Mouse (Mus musculus): ENCODE measurements around the gene Chmp6. TPM values are rescaled to one million over a fixed set of nuclear protein-coding genes. Genes with fewer than 3 reads are reported as not detected.

Gene Chmp6
- polyA plus RNA-seq, 1 experiment, result 50.2 TPM

GRCm38 (mm10) chr11:119958856-119959255 is 45.6 kb downstream of the Chmp6 start:
- Histone ChIP-seq H3K4me3 (replicated peaks; ENCODE audit: extremely low read depth, low read depth, low read length) (no peak overlapping the region), H3K4me1 (ENCODE audit: control insufficient read depth, insufficient read depth, low read length) (peaks cover 42% of the 10 kb centered on the region)
- no peak for TF ChIP-seq CTCF (IDR thresholded peaks at IDR 0.05; ENCODE audit: insufficient read depth, low read length)
- no peak for TF ChIP-seq POLR2A (IDR thresholded peaks at IDR 0.05; ENCODE audit: borderline replicate concordance, extremely low read depth, low read depth, low read length)
- WGBS, result 51% methylated on average over 7 of the region's 7 CpGs
- no peak for DNase-seq

GRCm38 (mm10) chr11:119959714-119960113 is 46.5 kb downstream of the Chmp6 start:
- no peak overlapping the region for H3K4me3 ChIP-seq (replicated peaks; ENCODE audit: extremely low read depth, low read depth, low read length)
- DNase-seq, result no peak
- TF ChIP-seq POLR2A (IDR thresholded peaks at IDR 0.05; ENCODE audit: borderline replicate concordance, extremely low read depth, low read depth, low read length) (no peak), CTCF (IDR thresholded peaks at IDR 0.05; ENCODE audit: insufficient read depth, low read length) (no peak)
- 61% methylated on average over 4 of the region's 4 CpGs for WGBS
- H3K4me1 ChIP-seq (ENCODE audit: control insufficient read depth, insufficient read depth, low read length), result peaks cover 36% of the 10 kb centered on the region

GRCm38 (mm10) chr11:119960671-119961070 is 47.4 kb downstream of the Chmp6 start:
- 73% methylated on average over 6 of the region's 6 CpGs for WGBS
- DNase-seq, result no peak
- Histone ChIP-seq H3K4me3 (replicated peaks; ENCODE audit: extremely low read depth, low read depth, low read length) (no peak overlapping the region), H3K4me1 (ENCODE audit: control insufficient read depth, insufficient read depth, low read length) (peaks cover 27% of the 10 kb centered on the region)
- TF ChIP-seq POLR2A (IDR thresholded peaks at IDR 0.05; ENCODE audit: borderline replicate concordance, extremely low read depth, low read depth, low read length) (no peak), CTCF (IDR thresholded peaks at IDR 0.05; ENCODE audit: insufficient read depth, low read length) (no peak)

GRCm38 (mm10) chr11:119961511-119961910 is 48.3 kb downstream of the Chmp6 start:
- Histone ChIP-seq H3K4me3 (replicated peaks; ENCODE audit: extremely low read depth, low read depth, low read length) (no peak overlapping the region), H3K4me1 (ENCODE audit: control insufficient read depth, insufficient read depth, low read length) (peaks cover 21% of the 10 kb centered on the region)
- no peak for DNase-seq
- 77% methylated on average over 3 of the region's 3 CpGs for WGBS
- TF ChIP-seq CTCF (IDR thresholded peaks at IDR 0.05; ENCODE audit: insufficient read depth, low read length) (no peak), POLR2A (IDR thresholded peaks at IDR 0.05; ENCODE audit: borderline replicate concordance, extremely low read depth, low read depth, low read length) (no peak)

GRCm38 (mm10) chr11:119965053-119965452 is 51.8 kb downstream of the Chmp6 start:
- Histone ChIP-seq H3K4me3 (replicated peaks; ENCODE audit: extremely low read depth, low read depth, low read length) (no peak overlapping the region), H3K4me1 (ENCODE audit: control insufficient read depth, insufficient read depth, low read length) (no peaks in the 10 kb centered on the region)
- no peak for DNase-seq
- TF ChIP-seq POLR2A (IDR thresholded peaks at IDR 0.05; ENCODE audit: borderline replicate concordance, extremely low read depth, low read depth, low read length) (no peak), CTCF (IDR thresholded peaks at IDR 0.05; ENCODE audit: insufficient read depth, low read length) (no peak)
- 67% methylated on average over 9 of the region's 9 CpGs for WGBS

GRCm38 (mm10) chr11:119966294-119966693 is 53.1 kb downstream of the Chmp6 start:
- no peaks in the 10 kb centered on the region for H3K4me1 ChIP-seq (ENCODE audit: control insufficient read depth, insufficient read depth, low read length)
- H3K4me3 ChIP-seq (replicated peaks; ENCODE audit: extremely low read depth, low read depth, low read length), result no peak overlapping the region
- DNase-seq, result no peak
- TF ChIP-seq CTCF (IDR thresholded peaks at IDR 0.05; ENCODE audit: insufficient read depth, low read length), result no peak
- no peak for TF ChIP-seq POLR2A (IDR thresholded peaks at IDR 0.05; ENCODE audit: borderline replicate concordance, extremely low read depth, low read depth, low read length)
- 89% methylated on average over 6 of the region's 6 CpGs for WGBS

- WGBS, result 93% methylated on average over 8 of the region's 8 CpGs
- Histone ChIP-seq H3K4me3 (replicated peaks; ENCODE audit: extremely low read depth, low read depth, low read length) (no peak overlapping the region), H3K4me1 (ENCODE audit: control insufficient read depth, insufficient read depth, low read length) (no peaks in the 10 kb centered on the region)
- TF ChIP-seq POLR2A (IDR thresholded peaks at IDR 0.05; ENCODE audit: borderline replicate concordance, extremely low read depth, low read depth, low read length), result no peak
- TF ChIP-seq CTCF (IDR thresholded peaks at IDR 0.05; ENCODE audit: insufficient read depth, low read length), result no peak
- no peak for DNase-seq
These were observed 54.2 kb downstream of the Chmp6 start for GRCm38 (mm10) chr11:119967401-119967800.

GRCm38 (mm10) chr11:119967892-119968291 is 54.7 kb downstream of the Chmp6 start:
- H3K4me3 ChIP-seq (replicated peaks; ENCODE audit: extremely low read depth, low read depth, low read length), result no peak overlapping the region
- TF ChIP-seq POLR2A (IDR thresholded peaks at IDR 0.05; ENCODE audit: borderline replicate concordance, extremely low read depth, low read depth, low read length), result no peak
- no peak for TF ChIP-seq CTCF (IDR thresholded peaks at IDR 0.05; ENCODE audit: insufficient read depth, low read length)
- DNase-seq, result no peak
- H3K4me1 ChIP-seq (ENCODE audit: control insufficient read depth, insufficient read depth, low read length), result no peaks in the 10 kb centered on the region
- WGBS, result 86% methylated on average over 2 of the region's 2 CpGs

Other genes starting within 250 kb of the Chmp6 start
- gene Baiap2, start 29.3 kb downstream of the Chmp6 start, polyA plus RNA-seq (2012; rRNA removed), result 83.7 and 92.9 TPM in 2 replicates
- 28.9 and 38.7 TPM in 2 replicates for gene Aatk, start 133.7 kb downstream of the Chmp6 start, polyA plus RNA-seq (2012; rRNA removed)
- gene Cep131, start 173.4 kb downstream of the Chmp6 start, polyA plus RNA-seq (2012; rRNA removed), result 8.5 and 9.2 TPM in 2 replicates
- 29.7 and 32.3 TPM in 2 replicates for gene Tepsin, start 185.3 kb downstream of the Chmp6 start, polyA plus RNA-seq (2012; rRNA removed)
- gene Ndufaf8, start 185.5 kb downstream of the Chmp6 start, polyA plus RNA-seq (2012; rRNA removed), result 41.3 and 54.8 TPM in 2 replicates
- gene Slc38a10, start 237.9 kb downstream of the Chmp6 start, polyA plus RNA-seq (2012; rRNA removed), result 132 and 170 TPM in 2 replicates